Mouse (Mus musculus) adrenal gland, postnatal 4 days (tissue): ENCODE measurements at regions not wholly inside any gene's neighbourhood (a gene's known extent, or its start where the extent isn't known, plus 50 kb on each side); places are given as distances from the start of the nearest gene placed in this dataset.

Experiments
- DNase-seq, 2 experiments: peaks; one replicate each; pipeline ENCODE4 v3.0.0; 2021 to 2022; ENCODE audit warnings: low spot score in 2 of 2, mixed read lengths in 2 of 2

DNA sequence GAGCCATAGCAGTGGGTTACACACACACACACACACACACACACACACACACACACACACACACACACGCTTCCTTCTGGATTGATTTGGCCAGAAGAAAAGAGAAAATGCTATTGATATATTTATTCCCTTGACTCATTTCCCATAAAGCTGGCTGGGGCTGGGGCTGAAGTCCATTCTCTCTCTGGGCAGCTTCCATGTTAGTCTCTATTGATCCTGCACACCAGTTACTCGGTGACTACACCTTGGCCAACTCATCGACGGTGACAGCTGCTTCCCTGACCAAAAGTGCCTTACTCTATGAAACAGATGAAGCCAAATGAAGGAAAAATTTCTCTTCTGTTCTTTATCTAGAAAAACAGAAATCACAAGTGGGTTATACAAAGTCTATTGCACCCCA lies 82.1 kb downstream of the Snx18 start:
- DNase-seq = no peak

DNA sequence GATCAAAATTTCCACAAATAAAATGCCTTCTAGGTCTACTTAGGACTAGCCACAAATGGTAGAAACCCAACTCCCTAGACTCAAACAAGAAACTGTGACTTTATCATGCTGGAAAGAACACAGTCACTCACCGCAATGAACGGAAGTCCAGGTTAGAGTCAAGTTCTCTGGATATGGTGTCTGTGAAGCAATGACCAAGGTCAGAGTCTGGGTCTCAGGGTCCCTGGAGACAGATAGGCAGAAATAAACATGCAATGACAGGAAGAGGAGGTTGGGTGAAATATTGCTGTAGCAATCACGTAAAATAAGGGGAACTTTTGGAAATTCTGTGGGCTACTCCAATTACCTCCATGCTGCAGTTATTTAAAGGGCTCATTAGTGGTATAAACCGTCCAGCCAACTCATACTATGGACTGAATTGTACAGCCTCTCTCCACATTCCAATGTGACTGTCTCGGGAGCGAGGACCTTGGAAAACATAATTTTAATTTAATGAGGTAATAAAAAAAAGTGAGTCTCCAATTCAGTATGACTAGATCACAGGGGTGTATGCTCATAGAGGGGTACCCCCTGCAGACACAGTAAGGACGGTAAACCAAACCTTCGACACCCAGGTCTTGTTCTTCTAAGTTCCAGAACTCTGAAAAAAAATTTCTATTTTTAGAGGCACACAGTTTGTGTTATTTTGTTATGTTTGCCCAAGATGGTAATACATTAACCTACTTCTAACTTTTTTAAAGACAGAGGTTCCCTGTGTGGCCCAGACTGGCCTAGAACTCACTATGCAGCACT lies 83.5 kb downstream of the Snx18 start:
- DNase-seq = no peak

DNA sequence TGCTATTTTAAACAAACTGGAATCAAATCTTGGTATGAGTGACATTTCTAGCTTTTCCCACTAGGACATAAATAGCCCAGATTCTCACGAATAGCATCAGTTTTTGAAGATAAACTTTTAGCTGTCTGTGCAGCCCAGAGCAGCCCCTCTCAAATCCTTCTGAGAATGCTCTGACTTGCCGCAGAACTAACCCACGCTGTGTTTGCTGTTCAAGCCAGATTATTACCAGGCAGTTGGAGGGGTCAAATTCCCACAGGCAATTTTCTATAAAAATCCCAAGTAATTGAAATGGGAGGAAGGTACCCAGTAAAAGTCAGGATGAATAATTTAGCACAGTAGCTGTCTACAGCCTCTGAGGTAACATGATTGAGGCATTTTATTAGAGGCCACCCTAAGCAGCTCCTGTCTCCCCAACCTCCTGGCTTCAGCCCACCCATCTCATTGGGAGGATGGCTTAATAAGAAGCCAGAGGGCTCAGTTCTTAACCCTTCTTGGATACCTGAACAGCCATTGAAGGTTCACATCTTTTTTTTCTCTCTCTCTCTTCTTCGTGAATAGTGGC lies 84.4 kb downstream of the Snx18 start:
- no peak for DNase-seq

DNA sequence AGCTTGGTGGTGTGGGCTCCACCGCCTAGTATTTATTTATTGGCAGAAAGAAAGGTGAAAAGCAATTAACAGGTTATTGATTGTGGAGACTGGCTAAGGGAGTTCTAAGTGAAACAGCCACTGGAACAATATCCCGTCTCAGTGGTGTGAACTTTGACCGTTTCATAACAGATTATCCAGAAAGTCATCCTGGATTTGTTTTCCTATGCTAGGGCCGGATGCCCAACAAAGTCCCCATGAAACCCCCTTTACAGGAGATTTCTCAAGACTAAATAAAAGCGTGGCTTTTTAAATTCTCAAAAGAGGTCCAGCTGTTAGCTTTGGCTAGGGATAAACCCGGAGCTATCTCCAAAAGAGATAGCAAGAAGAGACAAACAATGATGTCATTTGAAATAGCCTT lies 91.4 kb downstream of the Snx18 start:
- DNase-seq = no peak

DNA sequence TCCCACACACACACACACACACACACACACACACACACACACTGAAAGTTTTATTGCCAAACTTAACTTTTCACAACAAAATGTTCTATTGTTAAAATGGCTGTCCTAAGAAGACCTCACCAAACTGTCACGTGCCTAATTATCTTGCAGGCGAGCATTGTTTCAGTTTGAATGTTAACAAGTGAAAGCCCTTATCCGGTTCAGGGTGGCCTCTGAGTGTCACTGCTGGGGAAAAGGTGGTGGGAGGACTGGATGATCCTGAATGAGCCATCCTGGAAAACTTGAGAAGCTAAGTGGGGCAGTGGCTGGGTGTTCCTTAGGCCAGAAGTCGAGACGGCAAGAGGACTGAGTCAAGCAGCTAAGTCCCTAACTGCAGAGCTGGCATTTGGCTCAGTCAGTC lies 94.9 kb downstream of the Snx18 start:
- no peak for DNase-seq

DNA sequence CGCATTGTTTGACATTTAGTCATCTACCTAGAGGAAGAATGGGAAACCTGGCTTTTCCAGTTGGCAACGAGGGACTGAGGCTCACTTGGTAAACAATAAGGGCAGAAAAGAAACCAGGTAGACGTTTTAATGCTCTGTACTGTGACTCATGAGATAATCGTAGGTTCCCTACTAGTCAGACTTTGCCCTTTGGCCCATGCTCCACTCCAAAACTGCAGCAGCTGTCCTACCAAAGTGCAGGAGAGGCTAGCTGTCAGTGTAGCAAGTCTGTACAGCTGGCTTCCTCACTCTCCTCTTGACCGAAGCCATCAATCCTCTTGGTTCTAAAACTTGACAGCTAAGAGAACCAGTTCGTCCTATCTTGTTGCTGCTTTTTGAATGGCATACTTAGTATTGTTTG lies 100.2 kb downstream of the Snx18 start:
- no peak for DNase-seq

DNA sequence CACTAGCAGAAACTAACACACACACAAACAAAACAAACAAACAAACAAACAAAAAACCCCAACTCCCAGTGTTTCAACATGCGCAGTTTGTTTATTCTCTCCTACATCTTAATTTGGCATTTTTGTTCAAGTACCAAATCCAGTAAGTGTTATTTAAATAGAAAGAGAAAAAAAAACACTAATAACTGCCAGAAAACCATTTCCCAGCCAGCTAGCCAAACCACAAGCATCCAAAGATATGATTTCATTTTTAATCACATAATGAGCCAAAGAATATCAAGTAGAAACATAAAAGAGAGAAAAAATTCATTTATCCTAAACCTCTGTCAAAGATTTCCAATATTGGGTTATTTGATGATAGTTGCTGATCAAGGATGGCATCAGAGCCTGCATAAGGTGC lies 102.3 kb downstream of the Snx18 start:
- no peak for DNase-seq

DNA sequence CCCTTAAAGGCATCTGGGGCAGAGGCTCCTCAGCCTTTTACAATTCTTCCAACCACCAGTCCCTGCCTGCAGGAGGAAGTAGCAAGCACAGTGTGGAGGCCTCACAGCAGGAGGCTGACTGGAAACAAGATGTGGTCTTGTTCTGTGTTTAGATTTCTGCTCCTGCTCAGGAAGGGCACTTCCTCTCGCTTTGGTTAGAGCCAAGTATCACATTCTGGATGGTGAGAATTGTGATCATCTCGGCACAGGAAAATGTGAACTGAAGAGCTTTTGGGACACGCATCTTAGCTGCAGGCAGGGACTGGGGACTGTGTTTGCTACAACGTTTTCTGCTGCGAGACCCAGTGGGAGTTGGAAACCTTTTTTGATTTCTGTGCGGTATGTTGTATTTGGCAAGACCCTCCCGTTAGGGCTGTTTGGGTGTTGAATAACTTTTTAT lies 103.2 kb downstream of the Snx18 start:
- no peak for DNase-seq

DNA sequence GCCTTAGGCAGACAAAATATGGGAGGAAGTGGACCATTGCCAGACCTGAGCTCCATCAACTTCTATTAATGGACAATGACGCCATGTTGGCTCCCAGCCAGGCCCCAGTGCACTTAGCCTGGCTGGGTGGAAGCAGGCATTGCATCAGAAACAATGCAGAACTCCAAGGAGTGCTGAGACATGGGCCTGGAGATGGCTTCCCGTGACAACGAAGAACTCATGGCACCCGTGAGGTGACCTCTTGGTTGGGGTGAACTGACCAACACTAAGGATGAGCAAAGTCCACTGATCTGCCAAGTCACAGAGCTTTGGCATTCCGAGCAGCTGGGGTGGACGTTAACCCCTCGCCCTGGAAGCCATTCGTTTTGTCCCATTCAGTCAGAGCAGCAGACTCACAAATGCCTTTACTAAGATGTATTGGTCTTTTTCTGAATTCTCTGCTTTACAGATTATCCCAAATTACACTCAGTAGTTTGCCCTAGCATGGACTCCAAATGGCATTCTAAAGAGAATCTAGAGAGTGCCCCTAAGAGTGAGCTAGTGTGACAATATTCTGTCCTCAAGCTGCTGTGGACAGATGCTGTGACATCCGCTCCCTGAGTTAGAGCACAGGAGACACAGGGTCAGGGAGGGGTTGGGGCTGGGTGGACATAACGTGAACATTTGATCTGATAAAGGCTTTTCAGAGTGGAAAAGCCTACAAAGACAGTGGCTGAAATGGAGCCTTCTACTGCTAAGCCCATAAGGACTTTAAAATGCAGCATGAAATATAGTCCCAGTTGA lies 108.8 kb downstream of the Snx18 start:
- peak; percentile 37 to 69 for DNase-seq

DNA sequence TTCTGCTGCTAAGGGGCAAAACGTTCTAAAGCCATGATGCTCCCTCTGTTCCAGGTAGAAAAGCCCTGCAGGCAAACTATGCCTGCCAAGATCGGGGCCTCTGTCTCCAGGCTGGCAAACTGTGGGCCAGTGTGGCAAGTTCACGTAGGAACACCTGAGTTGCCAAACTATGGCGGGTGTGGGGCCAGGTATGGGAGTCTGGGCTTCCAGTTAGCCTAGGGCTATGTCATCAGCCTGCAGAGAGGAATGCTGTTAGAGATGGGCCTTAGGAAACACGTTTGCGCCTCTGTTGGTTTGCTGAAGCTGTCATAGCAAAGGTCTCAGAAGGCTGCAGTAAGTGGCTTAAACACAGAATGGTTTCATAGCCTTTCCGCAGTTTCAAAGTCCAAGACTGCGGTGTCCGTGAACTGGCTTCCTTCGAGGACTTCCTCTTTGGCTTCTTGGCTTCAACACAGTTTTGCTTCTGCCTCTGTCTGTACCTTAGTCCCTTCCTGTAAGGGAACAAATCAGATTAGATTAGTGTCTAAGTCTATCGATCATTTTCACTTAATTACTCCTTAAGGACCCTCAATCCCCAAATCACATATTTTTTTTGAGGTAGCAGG lies 110.1 kb downstream of the Snx18 start:
- DNase-seq = no peak

DNA sequence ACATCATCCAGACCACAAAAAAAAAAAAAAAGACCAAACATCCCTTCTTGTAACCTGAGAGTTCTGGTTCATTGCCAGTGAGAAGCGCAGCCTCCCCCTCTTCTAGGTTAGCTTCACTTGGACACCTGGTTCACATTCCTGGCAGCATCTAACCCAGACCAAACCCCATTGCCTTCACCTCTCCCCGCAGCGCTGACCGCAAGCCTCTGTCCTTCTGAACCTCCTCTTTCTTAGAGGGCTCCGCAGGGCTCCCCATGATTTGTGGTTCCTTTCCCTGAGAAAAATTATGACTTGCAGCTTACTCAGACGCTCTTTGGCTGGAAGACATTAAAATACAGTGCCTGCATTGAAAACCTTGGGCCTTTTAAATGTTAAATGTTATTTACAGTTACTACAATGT lies 115.8 kb downstream of the Snx18 start:
- no peak for DNase-seq

DNA sequence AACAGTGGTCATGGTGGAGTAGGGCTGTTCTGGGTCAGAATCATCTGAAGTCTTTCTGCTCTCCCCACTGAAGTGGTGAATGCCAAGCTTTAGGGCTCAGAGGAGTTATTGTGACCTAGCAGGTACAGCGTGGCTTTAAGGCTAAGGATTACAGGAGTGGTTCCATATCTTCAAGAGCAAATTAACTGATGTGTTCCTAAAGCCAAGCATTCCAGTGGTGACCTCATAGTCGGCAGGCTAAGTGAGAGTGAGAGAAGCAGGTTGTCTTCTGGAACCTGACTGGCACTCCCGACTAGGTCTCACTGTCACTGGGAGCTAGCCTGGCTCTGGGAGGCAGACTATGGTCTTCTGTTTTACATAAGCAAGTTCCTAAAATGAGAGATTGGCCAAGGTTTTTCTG lies 116.3 kb downstream of the Snx18 start:
- DNase-seq = no peak

DNA sequence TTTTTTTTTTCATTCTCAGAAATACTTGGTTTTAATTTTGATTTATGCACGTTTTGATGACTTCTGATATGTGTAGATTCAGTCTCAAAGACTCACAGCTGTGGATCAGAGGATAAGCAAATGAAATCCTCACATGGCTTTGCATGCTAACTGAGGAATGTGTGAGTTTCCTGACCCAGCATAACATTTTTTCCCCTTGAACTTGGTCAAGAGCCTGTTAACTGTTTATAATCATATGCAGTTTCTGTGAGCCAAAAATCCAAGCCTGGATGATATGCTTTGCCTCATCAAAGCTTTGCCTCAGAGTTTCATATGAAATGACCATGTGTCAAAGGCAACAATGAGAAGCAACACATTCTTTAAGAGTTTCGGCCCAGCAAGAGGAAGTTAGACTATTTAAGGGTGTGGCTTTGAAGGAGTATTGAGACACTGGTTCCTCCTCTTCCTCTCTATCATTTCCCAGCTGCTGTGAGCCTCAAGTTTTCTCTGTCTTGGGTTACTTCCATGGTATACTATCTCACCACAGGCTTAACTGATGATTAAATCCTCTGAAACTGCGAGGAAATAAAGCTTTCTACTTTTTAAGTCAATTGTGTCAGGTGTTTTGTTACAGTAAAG lies 117.9 kb downstream of the Snx18 start:
- no peak for DNase-seq

DNA sequence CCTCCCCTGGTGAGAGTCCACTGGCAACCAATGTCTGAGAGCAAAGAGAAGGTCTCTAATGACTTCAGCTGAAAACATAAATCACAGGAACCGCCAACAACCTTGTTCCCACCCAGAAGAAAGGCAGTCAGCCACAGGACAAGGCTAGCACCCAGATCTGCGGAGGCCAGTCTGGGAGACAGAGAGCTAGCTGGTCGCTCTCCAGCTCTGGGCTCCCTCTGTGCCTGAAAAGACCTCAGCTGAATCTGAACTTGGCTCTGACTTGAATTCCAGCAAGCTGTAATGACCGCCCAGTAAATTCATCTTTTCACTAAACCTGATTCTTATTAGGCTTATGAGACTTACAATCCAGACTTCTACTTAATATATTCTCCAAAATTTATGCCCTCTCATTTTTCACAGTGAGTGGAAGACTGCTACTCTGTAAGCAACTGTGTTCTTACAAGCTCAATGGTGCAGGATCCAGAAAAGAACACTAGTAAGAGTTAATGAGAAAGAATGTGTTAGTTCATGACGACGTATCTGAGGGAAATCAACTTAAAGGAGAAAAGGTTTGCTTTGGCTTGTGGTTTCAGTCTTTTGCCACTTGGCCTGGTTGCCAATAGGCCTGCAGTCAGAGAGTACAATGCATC lies 119.2 kb downstream of the Snx18 start:
- DNase-seq = no peak

DNA sequence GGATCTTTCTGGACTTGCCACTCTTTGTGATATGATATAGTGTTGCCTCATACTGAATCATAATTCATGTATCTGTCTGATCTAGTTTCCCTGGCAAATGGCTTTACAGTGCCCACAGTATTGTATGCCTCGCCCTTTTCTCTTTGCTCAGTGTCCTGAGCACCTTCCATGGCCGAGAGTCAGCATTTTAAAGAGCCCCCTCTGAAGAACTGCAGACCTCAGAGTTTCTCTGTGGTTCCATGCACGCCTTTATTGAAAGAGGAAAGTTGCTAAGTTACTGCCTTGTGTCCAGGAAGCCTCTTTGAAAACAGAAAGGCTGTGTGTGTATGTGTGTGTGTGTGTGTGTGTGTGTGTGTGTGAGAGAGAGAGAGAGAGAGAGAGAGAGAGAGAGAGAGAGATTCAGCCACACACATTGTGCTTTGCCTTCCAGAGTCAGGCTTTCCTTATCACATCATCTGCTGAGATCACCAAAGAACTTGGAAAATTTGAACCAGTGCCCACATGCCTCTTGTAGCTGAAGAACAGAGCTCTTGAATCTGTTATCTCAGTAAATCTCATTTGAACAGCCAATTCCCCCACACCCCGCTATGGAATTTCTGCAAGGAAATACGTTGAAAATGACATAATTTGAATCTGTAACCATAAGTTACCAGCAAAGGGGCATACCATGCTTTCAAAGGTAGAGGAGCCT lies 122.6 kb downstream of the Snx18 start:
- DNase-seq = no peak

DNA sequence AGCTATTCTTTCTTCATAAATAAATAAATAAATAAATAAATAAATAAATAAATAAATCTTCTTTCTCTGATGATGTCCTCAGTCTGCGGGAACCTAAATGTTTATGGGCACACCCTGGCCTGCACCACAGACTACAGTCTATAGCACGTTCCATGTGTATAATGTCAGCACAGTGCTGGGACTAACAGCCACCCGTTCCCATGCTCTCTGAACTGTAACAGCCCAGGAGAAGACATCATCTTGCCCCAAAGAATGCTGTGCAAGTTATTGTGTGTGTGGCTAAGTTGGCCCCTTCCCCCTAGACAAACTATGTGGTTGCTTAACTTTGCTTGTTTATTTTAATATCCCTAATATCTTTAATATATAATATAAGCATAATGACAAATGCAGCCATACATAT lies 123.2 kb downstream of the Snx18 start:
- DNase-seq = no peak

DNA sequence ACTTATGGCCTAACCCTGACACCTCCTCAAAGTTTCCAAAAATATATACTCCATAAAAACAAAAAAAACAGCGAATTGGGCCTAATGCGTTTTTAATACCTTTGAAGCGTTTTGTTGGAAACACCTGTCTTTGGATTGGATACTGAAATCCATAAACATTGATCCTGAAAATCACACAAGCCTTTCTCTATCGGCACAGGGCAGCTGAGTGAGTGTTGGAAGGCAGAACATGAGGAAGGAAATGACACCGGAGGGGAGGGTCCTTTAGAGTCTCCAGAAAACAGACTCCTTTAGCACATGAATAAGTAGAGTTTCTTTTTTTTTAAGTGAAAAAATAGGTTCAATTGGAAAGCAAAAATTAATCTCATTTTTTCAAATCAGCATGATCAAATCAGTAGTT lies 123.7 kb downstream of the Snx18 start:
- no peak for DNase-seq

DNA sequence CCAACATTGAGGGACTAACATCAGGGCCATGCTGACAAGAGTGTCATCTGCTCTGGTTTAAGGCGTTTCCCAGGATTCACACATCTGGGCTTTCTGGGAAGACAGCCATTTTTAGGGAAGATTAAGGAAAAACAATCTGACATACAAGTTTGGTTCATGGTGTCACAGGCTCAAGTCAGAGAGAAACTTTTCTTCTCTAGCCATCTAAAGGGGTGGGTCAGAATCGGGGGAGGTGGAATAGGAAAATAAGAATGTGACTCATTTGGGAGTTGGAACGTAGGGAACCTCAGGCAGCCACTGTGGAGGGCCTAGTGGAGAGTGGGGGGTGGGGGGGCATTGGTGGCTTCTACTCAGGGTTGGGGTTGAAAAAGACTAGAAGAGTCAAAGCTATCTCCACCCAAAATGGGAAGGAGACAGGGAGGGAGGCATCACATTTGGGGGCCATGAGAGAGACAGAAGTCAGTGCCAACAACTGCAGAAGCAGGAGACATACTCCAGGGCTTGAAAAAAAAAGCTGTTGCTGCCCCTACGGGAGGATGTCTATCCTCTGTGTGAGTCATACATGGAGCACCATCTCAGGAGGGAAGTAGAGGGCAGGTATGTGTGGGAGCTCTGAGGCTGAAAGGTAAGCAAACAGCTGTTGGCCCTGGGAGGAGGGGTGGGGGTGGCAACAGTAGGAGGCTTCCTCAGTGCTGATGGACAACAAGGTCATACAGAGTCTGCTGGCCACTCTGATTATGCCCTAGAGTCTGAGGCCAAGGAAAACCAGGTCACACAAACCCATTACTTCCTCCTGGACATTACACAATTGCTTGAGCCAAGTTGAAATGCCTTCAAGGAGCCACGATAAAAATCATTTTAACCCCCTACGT lies 128.2 kb downstream of the Snx18 start:
- DNase-seq = no peak

DNA sequence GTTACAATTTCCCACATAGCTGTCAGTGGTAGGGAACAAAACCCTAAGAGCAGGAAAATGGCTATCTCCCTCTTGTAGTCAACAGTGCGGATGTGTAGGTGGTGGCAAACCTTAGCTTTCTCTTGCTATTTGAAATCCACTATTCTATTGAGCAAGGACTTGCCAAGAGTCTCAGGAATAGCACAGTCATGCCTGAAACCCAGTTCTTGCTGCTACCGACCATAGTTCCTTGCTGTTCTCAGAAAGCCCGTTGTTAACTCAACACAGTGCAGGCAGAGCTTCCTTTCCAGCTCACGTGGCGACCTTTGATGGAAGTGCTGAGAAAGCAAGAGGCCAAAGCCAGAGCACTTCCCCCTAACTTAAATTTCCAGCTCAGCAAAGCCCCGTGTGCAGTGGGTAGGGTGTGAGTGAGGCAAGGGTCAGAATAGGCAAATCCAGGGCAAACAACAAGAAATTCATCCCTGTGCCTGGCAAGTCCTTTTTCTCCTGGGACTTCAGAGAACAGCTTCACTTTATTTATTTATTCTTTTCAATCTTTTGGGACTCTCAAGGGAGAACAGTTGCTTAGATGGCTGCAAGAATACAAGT lies 131.9 kb downstream of the Snx18 start:
- no peak for DNase-seq
